Mouse (Mus musculus) liver, embryonic 11.5 days (tissue): Measurements from ENCODE around the gene Cped1. TPM values are rescaled to one million over a fixed set of nuclear protein-coding genes. Genes with fewer than 3 reads are reported as not detected.

Experiments used
- ATAC-seq: fragments of 200-750 bp; cut with Nextera tagmentation; replicated peaks from 2 replicates; pipeline ENCODE4 v1.8.0; 2017; ENCODE audit warnings: moderate number of reproducible peaks, mild to moderate bottlenecking, moderate TSS enrichment, moderate library complexity; ENCODE audit not compliant: low FRiP score
- DNase-seq: peaks from one replicate; pipeline ENCODE4 v3.0.0-alpha.2; 2017; ENCODE audit warnings: low spot score
- H3K27ac ChIP-seq: fragments of 300-500 bp; sonication (generic); 2 replicates; pipeline ENCODE4 v1.5.1; 2014; ENCODE audit warnings: mild to moderate bottlenecking, low read depth, low read length, control low read depth
- H3K27me3 ChIP-seq: fragments of 300-500 bp; sonication (generic); replicated peaks from 2 replicates; pipeline ENCODE4 v1.6.1; 2014; ENCODE audit warnings: low read length, mixed read lengths; ENCODE audit not compliant: control insufficient read depth, insufficient read depth
- H3K36me3 ChIP-seq: fragments of 300-500 bp; sonication (generic); 2 replicates; pipeline ENCODE4 v1.6.1; 2014; ENCODE audit warnings: mild to moderate bottlenecking, low read length, moderate library complexity, mixed read lengths; ENCODE audit not compliant: control insufficient read depth, insufficient read depth
- H3K4me1 ChIP-seq: fragments of 300-500 bp; sonication (generic); replicated peaks from 2 replicates; pipeline ENCODE4 v1.6.1; 2014; ENCODE audit warnings: low read length, mixed read lengths; ENCODE audit not compliant: control insufficient read depth, insufficient read depth
- H3K4me2 ChIP-seq: fragments of 300-500 bp; sonication (generic); 2 replicates; pipeline ENCODE4 v1.6.1; 2014; ENCODE audit warnings: mild to moderate bottlenecking, control low read depth, moderate library complexity
- H3K4me3 ChIP-seq: fragments of 300-500 bp; sonication (generic); 2 replicates; pipeline ENCODE4 v1.5.1; 2014; ENCODE audit warnings: low read depth, low read length, control low read depth
- H3K9ac ChIP-seq: fragments of 300-500 bp; sonication (generic); 2 replicates; pipeline ENCODE4 v1.6.1; 2014; ENCODE audit warnings: low read depth, low read length, control low read depth
- H3K9me3 ChIP-seq: fragments of 300-500 bp; sonication (generic); 2 replicates; pipeline ENCODE4 v1.6.1; 2016; ENCODE audit warnings: low read length, inconsistent platforms, mixed read lengths; ENCODE audit not compliant: control insufficient read depth
- WGBS: fragments of 180-500 bp; shearing (Covaris S2); extraction: QIAGEN DNeasy Blood & Tissue Kit; methylation state at CpG from one replicate; pipeline ENCODE4 v1.1.7; 2014; 5-methylcytosine and 5-hydroxymethylcytosine counted together
- polyA plus RNA-seq: library from polyadenylated mRNA; unstranded; fragments of >200 nt; fragmentation: Nextera tagmentation; extraction: Ambion mirVana; gene quantifications from 2 replicates; pipeline ENCODE4 v1.2.1, GENCODE M21; 2014

Cped1 gene
- polyA plus RNA-seq, 1 experiment from 2014 or later = 6.9 TPM

DNA sequence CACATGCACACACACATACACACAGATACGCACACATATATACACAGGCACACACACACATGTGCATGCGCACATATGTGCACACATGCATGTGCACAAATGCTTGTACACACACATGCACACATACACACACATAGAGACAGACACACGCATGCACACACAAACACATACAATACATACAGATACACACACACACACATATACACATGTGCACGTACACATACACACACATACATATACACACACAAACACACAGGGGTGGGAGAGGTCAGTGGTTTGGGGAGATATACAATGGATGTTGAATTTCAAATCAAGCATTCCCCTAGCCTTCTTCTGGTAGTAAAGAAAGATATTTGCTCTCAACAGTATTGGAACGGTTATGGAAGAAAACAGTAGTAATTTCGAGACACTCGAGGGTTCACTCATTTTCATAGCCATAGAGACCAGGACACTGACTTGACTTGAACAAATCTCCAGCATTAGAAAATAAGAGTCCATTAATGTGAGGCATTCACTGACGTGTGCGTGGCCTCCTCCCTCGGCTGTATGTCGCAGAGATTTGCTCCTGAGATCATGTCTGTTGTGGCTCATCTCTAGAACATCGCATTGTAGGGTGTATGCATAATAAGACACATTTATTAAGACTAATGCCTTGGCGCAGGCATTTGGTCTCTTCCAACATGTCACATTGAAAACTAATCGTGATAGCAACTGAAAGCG, 85.0 kb downstream of the Cped1 start:
- DNase-seq = no peak
- no peaks in the 10 kb centered on the region for H3K27me3 ChIP-seq
- H3K4me2 ChIP-seq = no peak overlapping the region
- H3K36me3 ChIP-seq = no peaks in the 10 kb centered on the region
- no peak for ATAC-seq
- H3K4me1 ChIP-seq = no peaks in the 10 kb centered on the region
- H3K4me3 ChIP-seq = no peak overlapping the region
- 76% methylated on average over 15 of the region's 15 CpGs for WGBS
- H3K9me3 ChIP-seq = no peaks in the 10 kb centered on the region
- H3K9ac ChIP-seq = no peak overlapping the region
- H3K27ac ChIP-seq = no peak overlapping the region

DNA sequence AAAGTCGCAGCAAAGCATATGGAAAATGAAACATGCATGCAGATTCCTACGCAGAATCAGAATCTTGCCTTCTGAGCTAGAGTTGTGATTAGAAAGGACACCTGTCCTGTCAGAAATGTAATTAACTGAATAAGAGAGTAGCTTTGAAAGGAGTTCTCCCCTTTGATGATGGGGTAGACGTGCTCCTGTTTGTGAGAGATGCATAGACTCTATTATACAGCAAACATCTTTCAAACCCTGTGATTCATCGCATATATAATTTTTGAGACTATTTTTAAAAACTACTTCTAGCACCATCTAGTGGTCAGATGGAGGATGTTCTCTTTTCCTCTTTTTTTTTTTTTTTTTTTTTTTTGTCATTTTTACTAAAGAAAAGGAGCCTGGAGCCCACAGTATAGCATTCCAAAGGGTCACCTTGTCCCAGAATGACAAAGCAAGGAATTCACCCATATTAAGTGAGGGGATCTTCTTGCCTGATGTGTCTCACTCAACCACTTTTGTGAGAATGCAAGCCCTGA, 85.7 kb downstream of the Cped1 start:
- Histone ChIP-seq H3K36me3 (no peaks in the 10 kb centered on the region), H3K4me2 (no peak overlapping the region), H3K9ac (no peak overlapping the region), H3K27ac (no peak overlapping the region), H3K4me1 (no peaks in the 10 kb centered on the region), H3K27me3 (no peaks in the 10 kb centered on the region), H3K9me3 (no peaks in the 10 kb centered on the region), H3K4me3 (no peak overlapping the region)
- ATAC-seq = no peak
- 36% methylated on average over 4 of the region's 4 CpGs for WGBS
- no peak for DNase-seq

DNA sequence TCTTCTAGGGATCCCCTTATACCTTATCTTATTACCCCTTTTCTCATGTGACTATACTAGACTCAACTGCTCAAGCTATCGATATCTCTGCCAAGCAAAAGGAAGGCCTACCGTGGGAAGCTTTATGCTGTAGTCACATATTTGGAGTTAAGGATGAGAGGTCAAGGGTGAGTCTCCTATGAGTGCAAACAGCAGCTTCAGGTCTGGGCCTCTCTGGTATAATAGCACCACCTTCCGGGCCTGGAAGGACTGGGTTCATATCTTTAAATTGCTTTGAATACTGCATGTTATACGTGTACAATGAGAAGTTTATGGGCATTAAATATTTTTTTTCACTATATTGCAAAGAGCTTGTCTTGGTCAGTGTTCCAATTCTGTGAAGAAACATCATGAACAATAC, 87.0 kb downstream of the Cped1 start:
- Histone ChIP-seq H3K4me3 (no peak overlapping the region), H3K9me3 (no peaks in the 10 kb centered on the region), H3K4me1 (no peaks in the 10 kb centered on the region), H3K27me3 (no peaks in the 10 kb centered on the region), H3K4me2 (no peak overlapping the region), H3K27ac (no peak overlapping the region), H3K9ac (no peak overlapping the region), H3K36me3 (no peaks in the 10 kb centered on the region)
- ATAC-seq (no peak), DNase-seq (no peak)
- 73% methylated on average over 4 of the region's 4 CpGs for WGBS

DNA sequence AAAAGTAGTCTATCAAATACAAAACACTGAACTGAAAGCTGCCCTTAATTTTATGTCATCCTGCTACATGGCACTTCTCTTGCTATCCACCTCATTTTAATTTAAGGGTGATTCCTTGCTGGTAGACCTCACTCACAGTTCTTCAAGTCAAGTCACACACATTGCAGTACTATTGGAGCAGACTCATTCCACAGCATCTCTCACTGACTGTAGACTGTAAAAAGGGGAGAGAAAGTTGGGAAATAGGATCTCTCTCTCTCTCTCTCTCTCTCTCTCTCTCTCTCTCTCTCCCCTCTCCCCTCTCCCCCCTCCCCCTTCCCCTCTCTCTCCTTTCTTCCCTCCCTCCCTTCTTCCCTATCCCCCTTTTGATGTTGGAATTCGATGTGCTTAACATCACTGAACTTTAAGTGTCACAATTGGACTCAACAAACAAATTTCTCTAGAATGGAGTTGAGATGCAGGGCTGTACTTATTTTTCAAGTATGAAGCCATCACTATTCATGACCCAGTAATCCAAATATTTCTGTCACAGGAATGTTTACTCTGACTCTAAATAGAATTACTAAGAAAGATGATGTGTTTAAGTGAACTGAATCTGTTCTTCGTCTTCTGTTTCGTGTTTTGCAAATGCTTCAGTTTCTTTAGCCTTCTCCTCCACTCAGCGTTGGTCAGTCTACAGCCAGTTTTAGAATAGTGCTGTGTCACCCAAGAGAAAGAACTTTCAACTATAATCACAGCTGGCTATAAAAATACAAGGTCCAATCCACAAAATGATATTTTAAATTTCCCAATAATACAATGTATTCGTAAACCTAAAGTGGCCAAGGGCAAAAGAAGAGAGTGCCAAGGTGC, 88.7 kb downstream of the Cped1 start:
- ATAC-seq (no peak), DNase-seq (no peak)
- H3K9ac ChIP-seq = no peak overlapping the region
- no peak overlapping the region for H3K27ac ChIP-seq
- H3K36me3 ChIP-seq = no peaks in the 10 kb centered on the region
- no peaks in the 10 kb centered on the region for H3K27me3 ChIP-seq
- H3K9me3 ChIP-seq = no peaks in the 10 kb centered on the region
- H3K4me2 ChIP-seq = no peak overlapping the region
- H3K4me1 ChIP-seq = no peaks in the 10 kb centered on the region
- 70% methylated on average over 5 of the region's 5 CpGs for WGBS
- H3K4me3 ChIP-seq = no peak overlapping the region

DNA sequence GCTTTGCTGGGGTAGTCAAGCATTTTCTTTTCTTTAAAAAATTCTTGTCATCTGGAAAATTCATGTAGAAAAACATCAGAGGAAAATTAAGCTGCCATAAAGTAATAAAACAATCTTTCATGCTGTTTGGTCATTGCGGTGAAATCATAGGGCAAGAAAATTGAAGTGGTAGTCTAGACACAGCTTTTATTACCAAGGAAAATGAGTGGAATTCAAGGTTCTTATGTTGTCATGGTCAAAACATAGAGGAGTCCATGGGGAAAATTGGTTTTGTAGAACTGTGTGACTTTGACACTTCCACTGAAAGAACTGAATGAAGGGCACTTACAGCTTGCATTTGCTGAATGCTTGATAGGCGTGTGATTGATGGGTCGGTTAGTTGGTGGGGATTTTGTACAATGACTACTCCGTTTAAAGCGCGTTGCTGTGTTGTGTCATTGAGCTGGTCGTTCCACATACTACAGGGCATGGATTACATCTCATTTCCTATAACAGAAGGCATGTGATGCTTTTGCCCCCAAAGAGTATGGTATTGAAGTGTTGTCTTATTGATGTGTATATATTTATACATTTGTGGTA, 93.1 kb downstream of the Cped1 start:
- no peak overlapping the region for H3K9ac ChIP-seq
- no peaks in the 10 kb centered on the region for H3K27me3 ChIP-seq
- ATAC-seq (no peak), DNase-seq (no peak)
- 82% methylated on average over 7 of the region's 7 CpGs for WGBS
- H3K27ac ChIP-seq = no peak overlapping the region
- no peak overlapping the region for H3K4me2 ChIP-seq
- H3K4me1 ChIP-seq = no peaks in the 10 kb centered on the region
- H3K9me3 ChIP-seq = no peaks in the 10 kb centered on the region
- no peak overlapping the region for H3K4me3 ChIP-seq
- no peaks in the 10 kb centered on the region for H3K36me3 ChIP-seq

DNA sequence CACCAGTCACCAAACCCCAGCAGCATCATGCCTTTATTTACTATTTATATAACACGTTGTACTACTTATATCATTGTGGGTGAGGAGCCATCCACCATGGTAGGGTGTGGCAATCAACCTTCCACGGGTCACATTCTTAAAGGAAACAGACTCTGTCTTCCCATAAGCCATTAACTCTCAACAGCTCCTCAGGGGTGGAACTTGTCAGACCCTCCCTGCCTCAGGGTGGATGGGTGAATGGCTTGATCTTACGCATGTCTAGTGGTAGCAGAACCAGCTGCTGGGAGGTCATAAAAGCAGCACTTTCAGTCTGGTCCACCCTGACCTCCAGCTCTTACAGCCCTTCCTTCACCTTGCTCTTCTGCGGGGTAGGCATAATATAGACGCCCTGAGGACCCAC, 100.3 kb downstream of the Cped1 start:
- no peaks in the 10 kb centered on the region for H3K4me1 ChIP-seq
- H3K4me2 ChIP-seq = no peak overlapping the region
- no peak overlapping the region for H3K4me3 ChIP-seq
- DNase-seq (no peak), ATAC-seq (no peak)
- H3K27me3 ChIP-seq = no peaks in the 10 kb centered on the region
- H3K36me3 ChIP-seq = no peaks in the 10 kb centered on the region; the same call in 1 of the 2 replicates
- H3K9ac ChIP-seq = no peak overlapping the region
- no peak overlapping the region for H3K27ac ChIP-seq
- WGBS = 79% methylated on average over 5 of the region's 5 CpGs
- H3K9me3 ChIP-seq = no peaks in the 10 kb centered on the region

DNA sequence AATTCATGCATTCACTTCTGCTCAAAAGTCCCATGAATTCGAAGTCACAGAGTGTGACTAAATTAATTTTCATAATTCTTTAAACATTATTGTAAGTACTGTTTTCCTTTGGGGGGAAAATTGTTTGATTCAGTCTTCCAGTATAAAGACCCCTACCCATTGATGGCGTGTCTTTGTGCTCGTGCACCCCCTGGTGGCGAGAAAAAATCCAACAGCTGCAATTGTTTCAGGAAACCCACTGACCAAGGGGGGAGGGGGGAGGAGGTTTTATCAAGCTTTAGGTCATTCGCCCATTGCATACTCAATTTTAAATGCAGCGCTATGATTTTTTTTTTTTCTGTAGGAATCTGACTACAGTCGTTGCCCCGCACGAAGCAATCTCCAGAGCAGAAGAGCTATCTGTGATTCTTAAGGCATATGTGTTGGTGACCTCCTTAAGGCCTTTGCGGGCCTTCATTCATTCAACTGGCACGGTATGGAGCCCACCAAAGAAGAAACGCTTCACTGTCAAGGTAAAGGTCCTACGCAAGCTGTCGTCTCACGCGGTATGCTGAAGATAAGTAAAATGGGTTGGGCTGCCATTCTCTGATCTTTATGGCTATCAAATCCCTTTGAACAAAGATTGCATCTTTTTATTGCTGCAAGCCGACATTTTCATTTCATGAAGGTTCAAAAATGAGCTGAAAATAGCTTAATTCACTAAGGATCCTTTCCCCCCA, 102.8 kb downstream of the Cped1 start:
- 48% methylated on average over 17 of the region's 17 CpGs for WGBS
- no peak overlapping the region for H3K4me3 ChIP-seq
- DNase-seq = peak; percentile 42

DNA sequence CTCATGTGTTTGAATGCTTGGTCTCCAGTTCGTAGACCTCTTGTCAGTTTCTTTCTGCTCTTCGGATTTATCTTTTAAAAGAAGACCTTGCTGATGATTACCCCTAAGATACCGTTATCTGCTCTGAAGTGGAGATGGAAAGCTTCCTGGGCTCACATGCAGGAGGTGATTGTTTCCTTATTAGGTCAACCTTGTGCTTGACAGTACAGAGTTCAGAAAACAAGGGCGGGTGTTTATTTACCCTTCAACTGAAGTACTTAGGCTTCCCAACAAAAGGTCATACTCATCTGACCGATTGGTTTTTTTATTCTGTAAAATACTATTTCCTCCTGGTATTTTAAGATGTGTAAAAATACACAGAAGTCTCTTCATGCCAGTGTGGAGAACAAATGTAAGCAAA, 106.1 kb downstream of the Cped1 start:
- no peaks in the 10 kb centered on the region; the same call in 1 of the 2 replicates for H3K36me3 ChIP-seq
- WGBS = 70% methylated on average over 5 of the region's 5 CpGs
- H3K27me3 ChIP-seq = no peaks in the 10 kb centered on the region
- DNase-seq (no peak), ATAC-seq (no peak)
- no peak overlapping the region for H3K4me2 ChIP-seq
- H3K27ac ChIP-seq = no peak overlapping the region
- H3K4me1 ChIP-seq = no peaks in the 10 kb centered on the region
- H3K9ac ChIP-seq = no peak overlapping the region
- no peaks in the 10 kb centered on the region for H3K9me3 ChIP-seq
- no peak overlapping the region for H3K4me3 ChIP-seq

More for the DNA sequence above, 102.8 kb downstream of the Cped1 start:
- no peak overlapping the region for H3K27ac ChIP-seq
- no peak overlapping the region for H3K9ac ChIP-seq
- ATAC-seq = no peak
- H3K4me1 ChIP-seq = no peaks in the 10 kb centered on the region
- no peak overlapping the region for H3K4me2 ChIP-seq
- H3K9me3 ChIP-seq = no peaks in the 10 kb centered on the region
- H3K36me3 ChIP-seq = no peaks in the 10 kb centered on the region; the same call in 1 of the 2 replicates
- no peaks in the 10 kb centered on the region for H3K27me3 ChIP-seq
